Mouse (Mus musculus) kidney, adult 2 months (tissue): ENCODE measurements around the gene Epm2a. TPM values are rescaled to one million over a fixed set of nuclear protein-coding genes. Genes with fewer than 3 reads are reported as not detected.

Experiments
- DNase-seq: peaks from one replicate; pipeline ENCODE4 v3.0.0; 2021
- H3K27ac ChIP-seq: fragments of 200-500 bp; 2 replicates; pipeline ENCODE4 v1.5.1; 2012; ENCODE audit warnings: low read depth, low read length, control low read depth, inconsistent platforms; ENCODE audit not compliant: insufficient read depth
- H3K27me3 ChIP-seq: fragments of 200-500 bp; replicated peaks from 2 replicates; pipeline ENCODE4 v1.6.1; 2012; ENCODE audit warnings: mild to moderate bottlenecking, moderate library complexity, low read length, inconsistent platforms; ENCODE audit not compliant: control insufficient read depth, insufficient read depth
- H3K36me3 ChIP-seq: fragments of 200-500 bp; 2 replicates; pipeline ENCODE4 v1.6.1; 2012; ENCODE audit warnings: mild to moderate bottlenecking, moderate library complexity, low read length, inconsistent platforms; ENCODE audit not compliant: control insufficient read depth, insufficient read depth
- H3K4me1 ChIP-seq: fragments of 200-500 bp; 2 replicates; pipeline ENCODE4 v1.6.1; 2011; ENCODE audit warnings: low read length; ENCODE audit not compliant: control insufficient read depth, insufficient read depth
- H3K4me3 ChIP-seq: fragments of 200-500 bp; 2 replicates; pipeline ENCODE4 v1.5.1; 2011; ENCODE audit warnings: mild to moderate bottlenecking, low read depth, low read length, control low read depth; ENCODE audit not compliant: insufficient read depth
- CTCF ChIP-seq: fragments of 200-500 bp; conservative IDR thresholded peaks from 2 replicates; pipeline ENCODE4 v1.5.1; 2011; ENCODE audit warnings: low read depth, mild to moderate bottlenecking, control low read depth, low read length, moderate library complexity, mixed read lengths; ENCODE audit not compliant: insufficient read depth, insufficient read length
- POLR2A ChIP-seq: fragments of 200-500 bp; IDR thresholded peaks from one replicate; pipeline ENCODE4 v1.6.1; 2011; ENCODE audit warnings: low read depth, low read length, control low read depth
- WGBS: fragments of 180-500 bp; shearing (Covaris S2); methylation state at CpG from one replicate; pipeline ENCODE4 v1.1.7; 2018; 5-methylcytosine and 5-hydroxymethylcytosine counted together
- polyA plus RNA-seq: library from polyadenylated mRNA; depleted of rRNA; stranded (reverse); fragments of >200 nt; gene quantifications from 2 replicates; pipeline ENCODE4 v1.2.3, GENCODE M21; 2012; rRNA removed

The Epm2a gene
- polyA plus RNA-seq, 1 experiment = 6.5 TPM

- H3K27ac ChIP-seq = no peak overlapping the region
- TF ChIP-seq CTCF (no peak), POLR2A (no peak)
- no peaks in the 10 kb centered on the region for H3K36me3 ChIP-seq
- H3K4me1 ChIP-seq = no peaks in the 10 kb centered on the region
- WGBS = 80% methylated on average over 1 of the region's 1 CpGs
- no peak for DNase-seq
- no peak overlapping the region for H3K4me3 ChIP-seq
- no peaks in the 10 kb centered on the region for H3K27me3 ChIP-seq
Measured at GRCm38 (mm10) chr10:11436961-11437360, 93.8 kb downstream of the Epm2a start.

- Histone ChIP-seq H3K27ac (no peak overlapping the region), H3K36me3 (no peaks in the 10 kb centered on the region), H3K27me3 (no peaks in the 10 kb centered on the region), H3K4me1 (no peaks in the 10 kb centered on the region), H3K4me3 (no peak overlapping the region)
- TF ChIP-seq CTCF = no peak
- TF ChIP-seq POLR2A = no peak
- WGBS = 82% methylated on average over 10 of the region's 10 CpGs
- DNase-seq = no peak
Measured at GRCm38 (mm10) chr10:11438461-11438860, 95.3 kb downstream of the Epm2a start.

DNA sequence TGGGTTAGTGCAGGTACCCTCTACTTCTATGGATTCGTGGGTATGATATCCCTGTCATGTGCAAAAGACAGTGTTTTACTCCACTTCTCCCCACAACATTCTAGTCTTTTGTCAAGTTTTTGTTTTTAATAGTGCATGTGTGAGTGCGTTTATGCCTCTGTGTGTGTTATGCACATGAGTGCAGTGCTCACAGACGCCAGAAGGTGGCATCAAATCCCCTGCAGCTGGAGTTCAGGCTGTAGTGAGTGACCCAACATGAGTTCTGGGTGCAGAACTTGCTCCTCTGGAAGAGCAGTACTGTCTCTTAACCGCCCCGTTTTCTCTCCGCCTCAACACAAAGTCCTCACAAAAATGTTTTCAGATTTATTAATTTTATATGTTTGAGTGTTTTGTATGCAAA is 96.1 kb downstream of the Epm2a start:
- H3K27me3 ChIP-seq = no peaks in the 10 kb centered on the region
- TF ChIP-seq CTCF (no peak), POLR2A (no peak)
- no peaks in the 10 kb centered on the region for H3K36me3 ChIP-seq
- no peak overlapping the region for H3K4me3 ChIP-seq
- DNase-seq = no peak
- H3K27ac ChIP-seq = no peak overlapping the region
- no peaks in the 10 kb centered on the region for H3K4me1 ChIP-seq
- 90% methylated on average over 6 of the region's 6 CpGs for WGBS

DNA sequence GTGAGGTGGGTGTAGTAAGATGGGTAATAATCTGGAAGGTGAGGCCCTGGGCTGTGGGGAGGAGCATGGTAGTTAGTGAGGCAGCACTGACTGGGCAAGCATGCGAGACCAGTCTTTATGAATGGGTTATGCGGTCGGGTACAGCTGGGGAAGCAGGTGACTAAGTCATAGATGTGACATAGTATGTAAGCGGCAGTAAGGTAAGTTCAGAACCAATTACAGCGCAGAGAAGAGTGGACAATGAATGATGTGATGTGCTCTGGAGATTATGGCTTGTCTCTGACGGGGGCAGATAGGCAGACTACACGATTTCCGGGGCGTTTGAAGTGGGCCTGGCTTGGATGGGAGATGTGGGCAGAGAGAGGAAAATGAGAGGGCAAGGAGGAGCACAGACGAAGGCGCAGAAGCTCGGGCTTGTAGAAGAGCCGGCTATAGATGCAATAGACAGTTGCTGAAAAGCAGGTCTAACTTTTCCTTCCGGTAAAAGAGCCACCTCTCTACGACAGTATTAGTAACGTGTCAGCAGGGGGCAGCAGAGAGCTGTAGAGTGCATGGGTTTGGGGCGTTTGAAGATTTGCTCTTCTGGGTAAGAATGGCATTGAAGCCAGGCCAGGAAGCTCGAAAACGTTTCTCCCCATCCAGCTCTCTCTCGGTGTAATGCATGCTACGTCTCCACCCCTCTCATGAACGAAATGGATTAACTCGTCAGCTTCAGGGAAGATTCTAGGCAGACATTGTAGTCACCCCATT is 106.5 kb downstream of the Epm2a start:
- WGBS = 23% methylated on average over 23 of the region's 23 CpGs
- no peak overlapping the region for H3K27ac ChIP-seq
- peak; percentile 67 for DNase-seq
- TF ChIP-seq POLR2A (no peak), CTCF (peak; percentile 80)
- no peaks in the 10 kb centered on the region for H3K4me1 ChIP-seq
- H3K27me3 ChIP-seq = no peaks in the 10 kb centered on the region
- H3K4me3 ChIP-seq = no peak overlapping the region
- H3K36me3 ChIP-seq = no peaks in the 10 kb centered on the region

GRCm38 (mm10) chr10:11452537-11452936 is 109.3 kb downstream of the Epm2a start:
- DNase-seq = no peak
- 93% methylated on average over 2 of the region's 2 CpGs for WGBS
- no peak overlapping the region for H3K4me3 ChIP-seq
- no peaks in the 10 kb centered on the region for H3K36me3 ChIP-seq
- H3K4me1 ChIP-seq = no peaks in the 10 kb centered on the region
- no peak overlapping the region for H3K27ac ChIP-seq
- no peak for TF ChIP-seq POLR2A
- TF ChIP-seq CTCF = no peak
- no peaks in the 10 kb centered on the region for H3K27me3 ChIP-seq

DNA sequence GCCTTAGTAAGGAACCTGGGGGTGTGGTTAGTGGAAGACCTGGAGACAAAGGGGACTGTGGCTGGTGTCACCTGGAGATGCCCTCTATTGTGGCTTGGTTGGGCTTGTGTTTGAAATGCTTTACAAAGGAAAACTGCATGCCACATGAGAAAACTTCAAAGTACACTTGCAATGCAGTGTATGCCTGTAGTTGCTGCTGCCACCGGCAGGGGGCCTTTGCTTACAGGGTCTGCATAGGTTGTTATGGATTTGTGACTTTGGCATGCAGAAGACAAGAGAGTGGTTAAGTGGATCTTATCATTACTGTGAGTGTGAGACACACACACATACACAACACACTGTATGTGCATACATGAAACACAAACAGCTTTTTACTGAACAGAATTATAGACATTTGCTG is 114.2 kb downstream of the Epm2a start:
- Histone ChIP-seq H3K4me3 (no peak overlapping the region), H3K36me3 (no peaks in the 10 kb centered on the region), H3K27me3 (no peaks in the 10 kb centered on the region), H3K27ac (no peak overlapping the region), H3K4me1 (no peaks in the 10 kb centered on the region)
- no peak for DNase-seq
- TF ChIP-seq CTCF (no peak), POLR2A (no peak)
- WGBS = 42% methylated on average over 1 of the region's 1 CpGs

- DNase-seq = peak; percentile 23
- Histone ChIP-seq H3K36me3 (no peaks in the 10 kb centered on the region), H3K27ac (no peak overlapping the region), H3K27me3 (no peaks in the 10 kb centered on the region), H3K4me1 (no peaks in the 10 kb centered on the region), H3K4me3 (no peak overlapping the region)
- WGBS = 51% methylated on average over 28 of the region's 28 CpGs
- TF ChIP-seq CTCF (no peak), POLR2A (no peak)
Measured at GRCm38 (mm10) chr10:11491956-11492355, 148.8 kb downstream of the Epm2a start.

Other genes with a start within 250 kb of the Epm2a start
- 2.5 and 2.7 TPM in 2 replicates for gene Shprh, start 194.0 kb upstream of the Epm2a start, polyA plus RNA-seq
- 2.2 and 3.0 TPM in 2 replicates for gene Fbxo30, start 62.1 kb upstream of the Epm2a start, polyA plus RNA-seq